Mouse (Mus musculus) A20 (cell line): Measurements from ENCODE around the gene Hs6st2.

Experiments
- DNase-seq: peaks from one replicate; pipeline ENCODE4 v3.0.0-alpha.2; 2011; ENCODE audit warnings: low read depth, low spot score

The Hs6st2 gene

GRCm38 (mm10) chrX:51681756-51682155, at the start of gene Hs6st2:
Gene Hs6st2 (minus strand): TSS chrX:51681856.
- DNase-seq, result no peak

GRCm38 (mm10) chrX:51714086-51714745, 32.6 kb upstream of the Hs6st2 start:
- no peak for DNase-seq

GRCm38 (mm10) chrX:51712996-51713395, 31.3 kb upstream of the Hs6st2 start:
- DNase-seq, result no peak

- DNase-seq, result no peak
These were observed 21.2 kb upstream of the Hs6st2 start for GRCm38 (mm10) chrX:51702823-51703222.

GRCm38 (mm10) chrX:51699079-51699478, 17.4 kb upstream of the Hs6st2 start:
- no peak for DNase-seq

- no peak for DNase-seq
These were observed 4.6 kb upstream of the Hs6st2 start for GRCm38 (mm10) chrX:51686048-51686949.

GRCm38 (mm10) chrX:51684336-51685056, 2.8 kb upstream of the Hs6st2 start:
- DNase-seq, result no peak

- DNase-seq, result no peak
These were observed 437 bp downstream of the Hs6st2 start for GRCm38 (mm10) chrX:51681170-51681667.

- DNase-seq, result no peak
These were observed 1.1 kb downstream of the Hs6st2 start for GRCm38 (mm10) chrX:51680428-51681169.

GRCm38 (mm10) chrX:51679601-51680427, 1.8 kb downstream of the Hs6st2 start:
- DNase-seq, result no peak

- DNase-seq, result no peak
These were observed 23.4 kb downstream of the Hs6st2 start for GRCm38 (mm10) chrX:51658236-51658635.

GRCm38 (mm10) chrX:51642661-51643257, 38.9 kb downstream of the Hs6st2 start:
- DNase-seq, result no peak

- DNase-seq, result no peak
These were observed 45.9 kb downstream of the Hs6st2 start for GRCm38 (mm10) chrX:51635756-51636155.

GRCm38 (mm10) chrX:51631376-51631775, 50.3 kb downstream of the Hs6st2 start:
- no peak for DNase-seq

GRCm38 (mm10) chrX:51614384-51615004, 67.2 kb downstream of the Hs6st2 start:
- no peak for DNase-seq

GRCm38 (mm10) chrX:51610743-51611142, 70.9 kb downstream of the Hs6st2 start:
- DNase-seq, result no peak

GRCm38 (mm10) chrX:51606231-51606863, 75.3 kb downstream of the Hs6st2 start:
- DNase-seq, result no peak

GRCm38 (mm10) chrX:51592751-51593150, 88.9 kb downstream of the Hs6st2 start:
- no peak for DNase-seq

- no peak for DNase-seq
These were observed 91.1 kb downstream of the Hs6st2 start for GRCm38 (mm10) chrX:51590448-51591010.
